In the genomic region with DNA sequence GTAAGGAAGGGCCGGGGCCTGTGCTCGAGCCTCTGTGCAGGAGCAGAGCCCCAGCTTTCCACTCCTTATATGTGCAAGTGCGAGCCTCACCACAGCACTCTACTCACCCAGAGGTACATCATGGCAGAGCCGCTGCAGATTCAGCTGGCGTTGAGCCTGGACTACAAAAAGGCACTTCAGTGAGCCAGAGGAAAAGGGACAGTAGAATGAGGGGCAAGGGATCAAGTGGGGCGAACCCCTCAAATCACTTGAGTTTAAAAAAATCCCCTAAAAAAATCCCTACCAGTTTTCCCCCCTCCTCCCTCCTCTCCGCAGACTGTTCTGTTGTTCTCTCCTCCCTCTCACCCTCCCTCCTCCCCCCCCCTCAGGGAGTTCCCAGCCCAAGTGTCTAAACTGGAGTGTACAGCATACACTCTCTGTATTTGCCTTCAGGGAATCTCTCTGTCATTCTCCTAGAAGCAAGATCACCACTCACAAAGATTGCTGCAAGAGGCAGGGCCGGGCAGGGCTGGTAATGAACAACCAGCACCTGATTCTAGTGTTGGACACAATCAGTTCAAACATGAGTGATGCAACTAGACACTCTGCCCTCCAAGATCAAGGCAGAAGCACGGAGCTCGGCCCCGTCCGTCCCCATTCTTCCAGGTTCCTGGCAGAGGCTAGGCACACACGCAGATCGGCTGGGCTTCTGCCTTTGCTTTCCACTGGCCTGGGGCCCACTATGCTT, we compare ENCODE assay signal across 8 mouse cellular contexts.
A peak's percentile ranks its signal among the peaks of the same experiment; 100 is the strongest.
DNase-seq lines count a peak whose midpoint lies in the region; ATAC-seq and TF ChIP-seq lines count a peak whose summit lies in the region.

No protein-coding gene starts in this region.

- 0 out of 2 replicates have a peak overlapping the region, but pooled peaks have one; percentile 1 for H3K9ac ChIP-seq in liver, postnatal 0 days (replicated peaks)

- ATAC-seq in liver, postnatal 0 days: peak; percentile 90

- H3K4me2 ChIP-seq in liver, postnatal 0 days (ENCODE audit: low read depth, low read length): peak overlapping the region; percentile 63

- TF ChIP-seq CTCF in gastrocnemius, adult 2 months (IDR thresholded peaks at IDR 0.05): no peak
- no peak for TF ChIP-seq CTCF in liver, postnatal 0 days (IDR thresholded peaks at IDR 0.05; ENCODE audit: low read depth)
- 0 out of 2 replicates have a peak, but pooled peaks have one; percentile 4 for TF ChIP-seq CTCF in small intestine, adult 2 months (IDR thresholded peaks at IDR 0.05; ENCODE audit: extremely low read depth, insufficient read length, insufficient replicate concordance, low read depth, low read length)

- peak; percentile 51 for TF ChIP-seq EP300 in liver, postnatal 0 days (IDR thresholded peaks at IDR 0.05; ENCODE audit: low read depth)

- intact Hi-C loops in gastrocnemius, adult 2 months (cut with DNase I): no loop called here

- H3K27me3 ChIP-seq in liver, postnatal 0 days (ENCODE audit: insufficient read depth, low read length): no peaks in the 10 kb centered on the region
- no peaks in the 10 kb centered on the region for H3K27me3 ChIP-seq in small intestine, adult 2 months (ENCODE audit: control insufficient read depth, insufficient read depth, low read length)

- WGBS in liver, postnatal 0 days (ENCODE audit: insufficient replicate concordance): 51% methylated on average over 14 of the region's 14 CpGs
- 35% methylated on average over 14 of the region's 14 CpGs for WGBS in small intestine, adult 2 months

- DNase-seq in urinary bladder, adult 2 months (ENCODE audit: low spot score): peak; percentile 33
- DNase-seq in urinary bladder, postnatal 10 days (ENCODE audit: low spot score): no peak
- peak; percentile 62 for DNase-seq in gastrocnemius, adult 2 months
- peak; percentile 69 for DNase-seq in kidney, adult 11 months
- DNase-seq in liver, postnatal 0 days: peak; percentile 64
- DNase-seq in T-cell, adult 2 months (ENCODE audit: low spot score): no peak
- DNase-seq in c-Kit-positive CD71-positive TER-119-positive erythroid progenitor cells, embryonic 14.5 days (ENCODE audit: low spot score): no peak

- H3K9me3 ChIP-seq in liver, postnatal 0 days (ENCODE audit: low read length): no peaks in the 10 kb centered on the region

- peak overlapping the region; percentile 78 for H3K27ac ChIP-seq in gastrocnemius, adult 2 months
- peak overlapping the region; percentile 75 for H3K27ac ChIP-seq in liver, postnatal 0 days (ENCODE audit: low read depth)
- peak overlapping the region; percentile 23 for H3K27ac ChIP-seq in small intestine, adult 2 months (ENCODE audit: insufficient read depth, low read depth, low read length)

- TF ChIP-seq POLR2A in small intestine, adult 2 months (IDR thresholded peaks at IDR 0.05; ENCODE audit: low read depth, low read length): no peak; the same call in 1 of the 2 replicates

- no peaks in the 10 kb centered on the region for H3K36me3 ChIP-seq in liver, postnatal 0 days (replicated peaks; ENCODE audit: insufficient read depth, low read length)
- no peaks in the 10 kb centered on the region for H3K36me3 ChIP-seq in small intestine, adult 2 months (ENCODE audit: control insufficient read depth, insufficient read depth, low read length)

- H3K4me1 ChIP-seq in liver, postnatal 0 days (ENCODE audit: insufficient read depth): peaks cover 15% of the 10 kb centered on the region
- H3K4me1 ChIP-seq in small intestine, adult 2 months (ENCODE audit: control insufficient read depth, insufficient read depth, insufficient read length, low read length): peaks cover 14% of the 10 kb centered on the region

- peak overlapping the region; percentile 50 for H3K4me3 ChIP-seq in gastrocnemius, adult 2 months
- peak overlapping the region; percentile 22; the same call in 1 of the 2 replicates for H3K4me3 ChIP-seq in liver, postnatal 0 days (ENCODE audit: low read depth, low read length)
- no peak overlapping the region for H3K4me3 ChIP-seq in small intestine, adult 2 months (ENCODE audit: low read depth, low read length)

Comparison
In these comparisons a context has a peak if more than half of its experiments do, and no peak if none do; other contexts are left out.
1. DNase-seq: peak in urinary bladder, adult 2 months (single experiment), gastrocnemius, adult 2 months (single experiment), kidney, adult 11 months (single experiment) and liver, postnatal 0 days (single experiment); none in urinary bladder, postnatal 10 days (single experiment), T-cell, adult 2 months (single experiment) and c-Kit-positive CD71-positive TER-119-positive erythroid progenitor cells, embryonic 14.5 days (single experiment).
2. H3K27ac ChIP-seq: peak in every context shown above with its lines; median percentile 78 in gastrocnemius, adult 2 months; 75 in liver, postnatal 0 days; 23 in small intestine, adult 2 months.